Mouse (Mus musculus) liver, adult 2 months (tissue): ENCODE measurements around the gene Micall1.

Experiments
- CTCF ChIP-seq: fragments of 200-500 bp; IDR thresholded peaks from 2 replicates; pipeline ENCODE4 v1.5.1; 2011; ENCODE audit warnings: low read depth, low read length, control low read depth
- POLR2A ChIP-seq: fragments of 200-500 bp; IDR thresholded peaks from 2 replicates; pipeline ENCODE4 v1.6.1; 2011; ENCODE audit warnings: low read length, control low read depth; ENCODE audit not compliant: insufficient read depth; ENCODE audit errors: extremely low read depth

GRCm38 (mm10) chr15:79135332-79135731, 26.6 kb downstream of the Micall1 start:
- TF ChIP-seq CTCF (no peak), POLR2A (no peak)
